Mouse (Mus musculus): ENCODE results near the gene Spata45. TPM values are rescaled to one million over a fixed set of nuclear protein-coding genes. Genes with fewer than 3 reads are reported as not detected.
"Not testable (repeated sequence)": the region's sequence is repeated elsewhere in the genome, so short reads cannot be mapped to it uniquely, and the experiment has no call there.

Gene Spata45
- polyA plus RNA-seq, 1 experiment from 2014 or later: not detected

GRCm38 (mm10) chr1:191030922-191031425 lies 5.5 kb upstream of the Spata45 start:
- 81% methylated on average over 6 of the region's 6 CpGs for WGBS
- H3K27me3 ChIP-seq (ENCODE audit: control insufficient read depth, insufficient read depth, low read length); H3K4me1 ChIP-seq (replicated peaks; ENCODE audit: control insufficient read depth, insufficient read depth, low read length); H3K27ac ChIP-seq; H3K9ac ChIP-seq; ATAC-seq (ENCODE audit: low FRiP score); DNase-seq (ENCODE audit: low spot score); H3K4me2 ChIP-seq (replicated peaks); H3K9me3 ChIP-seq (ENCODE audit: control insufficient read depth, low read length); H3K4me3 ChIP-seq (replicated peaks; ENCODE audit: low read length); H3K36me3 ChIP-seq (replicated peaks; ENCODE audit: control insufficient read depth, insufficient read depth): not testable (repeated sequence)

- Histone ChIP-seq H3K4me3 (replicated peaks; ENCODE audit: low read length) (no peak overlapping the region), H3K27me3 (ENCODE audit: control insufficient read depth, insufficient read depth, low read length) (0 out of 2 replicates have a peak, but pooled peaks cover 4% of the 10 kb centered on the region), H3K27ac (no peak overlapping the region), H3K9me3 (ENCODE audit: control insufficient read depth, low read length) (no peaks in the 10 kb centered on the region), H3K4me1 (replicated peaks; ENCODE audit: control insufficient read depth, insufficient read depth, low read length) (no peaks in the 10 kb centered on the region), H3K36me3 (replicated peaks; ENCODE audit: control insufficient read depth, insufficient read depth) (no peaks in the 10 kb centered on the region), H3K4me2 (replicated peaks) (no peak overlapping the region), H3K9ac (no peak overlapping the region)
- no peak for DNase-seq (ENCODE audit: low spot score)
- ATAC-seq (ENCODE audit: low FRiP score): no peak
- 25% methylated on average over 4 of the region's 4 CpGs for WGBS
Measured at GRCm38 (mm10) chr1:191035649-191036048, 790 bp upstream of the Spata45 start.

DNA sequence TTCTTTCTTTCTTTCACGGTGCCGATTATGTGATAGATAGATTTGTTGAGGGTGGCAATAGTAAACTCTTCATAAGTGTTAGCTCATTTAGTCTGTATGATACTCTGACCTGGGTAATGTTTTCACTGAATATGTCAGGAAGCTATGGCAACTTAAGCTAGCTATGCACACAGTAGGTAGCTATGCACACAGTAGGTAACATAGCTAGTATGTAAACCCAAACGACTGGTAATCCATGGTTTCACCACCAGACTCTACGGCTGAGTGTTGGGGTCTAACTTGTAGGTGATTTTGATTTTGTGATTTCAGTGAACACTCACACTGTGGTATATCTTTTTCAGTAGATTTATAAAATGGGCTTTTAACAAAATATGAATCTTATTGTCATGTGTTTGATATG lies 1.6 kb downstream of the Spata45 start:
- ATAC-seq (ENCODE audit: low FRiP score) (no peak), DNase-seq (ENCODE audit: low spot score) (no peak)
- Histone ChIP-seq H3K27me3 (ENCODE audit: control insufficient read depth, insufficient read depth, low read length) (0 out of 2 replicates have a peak, but pooled peaks cover 4% of the 10 kb centered on the region), H3K27ac (no peak overlapping the region), H3K9me3 (ENCODE audit: control insufficient read depth, low read length) (no peaks in the 10 kb centered on the region), H3K4me2 (replicated peaks) (no peak overlapping the region), H3K4me1 (replicated peaks; ENCODE audit: control insufficient read depth, insufficient read depth, low read length) (no peaks in the 10 kb centered on the region), H3K36me3 (replicated peaks; ENCODE audit: control insufficient read depth, insufficient read depth) (no peaks in the 10 kb centered on the region), H3K4me3 (replicated peaks; ENCODE audit: low read length) (no peak overlapping the region), H3K9ac (no peak overlapping the region)
- WGBS: 90% methylated on average over 4 of the region's 4 CpGs

- H3K9ac ChIP-seq: no peak overlapping the region
- H3K4me2 ChIP-seq (replicated peaks): no peak overlapping the region
- no peaks in the 10 kb centered on the region for H3K9me3 ChIP-seq (ENCODE audit: control insufficient read depth, low read length)
- H3K36me3 ChIP-seq (replicated peaks; ENCODE audit: control insufficient read depth, insufficient read depth): no peaks in the 10 kb centered on the region
- DNase-seq (ENCODE audit: low spot score) (no peak), ATAC-seq (ENCODE audit: low FRiP score) (no peak)
- no peaks in the 10 kb centered on the region for H3K4me1 ChIP-seq (replicated peaks; ENCODE audit: control insufficient read depth, insufficient read depth, low read length)
- H3K27ac ChIP-seq: no peak overlapping the region
- no peak overlapping the region for H3K4me3 ChIP-seq (replicated peaks; ENCODE audit: low read length)
- 0 out of 2 replicates have a peak, but pooled peaks cover 4% of the 10 kb centered on the region for H3K27me3 ChIP-seq (ENCODE audit: control insufficient read depth, insufficient read depth, low read length)
Measured at GRCm38 (mm10) chr1:191041352-191041751, 4.9 kb downstream of the Spata45 start.

- H3K27ac ChIP-seq: no peak overlapping the region
- no peak for ATAC-seq (ENCODE audit: low FRiP score)
- H3K4me1 ChIP-seq (replicated peaks; ENCODE audit: control insufficient read depth, insufficient read depth, low read length): no peaks in the 10 kb centered on the region
- H3K27me3 ChIP-seq (ENCODE audit: control insufficient read depth, insufficient read depth, low read length): 0 out of 2 replicates have a peak, but pooled peaks cover 4% of the 10 kb centered on the region
- H3K9ac ChIP-seq: no peak overlapping the region
- 84% methylated on average over 5 of the region's 5 CpGs for WGBS
- no peaks in the 10 kb centered on the region for H3K9me3 ChIP-seq (ENCODE audit: control insufficient read depth, low read length)
- no peak overlapping the region for H3K4me3 ChIP-seq (replicated peaks; ENCODE audit: low read length)
- H3K36me3 ChIP-seq (replicated peaks; ENCODE audit: control insufficient read depth, insufficient read depth): no peaks in the 10 kb centered on the region
- H3K4me2 ChIP-seq (replicated peaks): no peak overlapping the region
- DNase-seq (ENCODE audit: low spot score): no peak
Measured at GRCm38 (mm10) chr1:191042106-191042505, 5.7 kb downstream of the Spata45 start.

GRCm38 (mm10) chr1:191042688-191043087 lies 6.2 kb downstream of the Spata45 start:
- Histone ChIP-seq H3K27me3 (ENCODE audit: control insufficient read depth, insufficient read depth, low read length) (0 out of 2 replicates have a peak, but pooled peaks cover 4% of the 10 kb centered on the region), H3K9me3 (ENCODE audit: control insufficient read depth, low read length) (no peaks in the 10 kb centered on the region), H3K27ac (no peak overlapping the region), H3K4me3 (replicated peaks; ENCODE audit: low read length) (no peak overlapping the region), H3K4me1 (replicated peaks; ENCODE audit: control insufficient read depth, insufficient read depth, low read length) (no peaks in the 10 kb centered on the region), H3K36me3 (replicated peaks; ENCODE audit: control insufficient read depth, insufficient read depth) (no peaks in the 10 kb centered on the region), H3K9ac (no peak overlapping the region), H3K4me2 (replicated peaks) (no peak overlapping the region)
- ATAC-seq (ENCODE audit: low FRiP score) (no peak), DNase-seq (ENCODE audit: low spot score) (no peak)
- 90% methylated on average over 3 of the region's 3 CpGs for WGBS

- DNase-seq (ENCODE audit: low spot score): no peak
- Histone ChIP-seq H3K36me3 (replicated peaks; ENCODE audit: control insufficient read depth, insufficient read depth) (no peaks in the 10 kb centered on the region), H3K9ac (no peak overlapping the region), H3K4me3 (replicated peaks; ENCODE audit: low read length) (no peak overlapping the region), H3K27me3 (ENCODE audit: control insufficient read depth, insufficient read depth, low read length) (no peaks in the 10 kb centered on the region), H3K4me2 (replicated peaks) (no peak overlapping the region), H3K27ac (no peak overlapping the region), H3K4me1 (replicated peaks; ENCODE audit: control insufficient read depth, insufficient read depth, low read length) (no peaks in the 10 kb centered on the region), H3K9me3 (ENCODE audit: control insufficient read depth, low read length) (no peaks in the 10 kb centered on the region)
- WGBS: 100% methylated on average over 2 of the region's 2 CpGs
- no peak for ATAC-seq (ENCODE audit: low FRiP score)
Measured at GRCm38 (mm10) chr1:191045264-191045663, 8.8 kb downstream of the Spata45 start.

- Histone ChIP-seq H3K36me3 (replicated peaks; ENCODE audit: control insufficient read depth, insufficient read depth) (no peaks in the 10 kb centered on the region), H3K4me2 (replicated peaks) (no peak overlapping the region), H3K9me3 (ENCODE audit: control insufficient read depth, low read length) (no peaks in the 10 kb centered on the region), H3K4me1 (replicated peaks; ENCODE audit: control insufficient read depth, insufficient read depth, low read length) (no peaks in the 10 kb centered on the region), H3K4me3 (replicated peaks; ENCODE audit: low read length) (no peak overlapping the region), H3K27me3 (ENCODE audit: control insufficient read depth, insufficient read depth, low read length) (no peaks in the 10 kb centered on the region), H3K27ac (no peak overlapping the region), H3K9ac (no peak overlapping the region)
- no peak for ATAC-seq (ENCODE audit: low FRiP score)
- 73% methylated on average over 7 of the region's 7 CpGs for WGBS
- DNase-seq (ENCODE audit: low spot score): no peak
Measured at GRCm38 (mm10) chr1:191046231-191046824, 9.9 kb downstream of the Spata45 start.

- DNase-seq (ENCODE audit: low spot score): no peak
- H3K4me2 ChIP-seq (replicated peaks): no peak overlapping the region
- no peak overlapping the region for H3K9ac ChIP-seq
- H3K27me3 ChIP-seq (ENCODE audit: control insufficient read depth, insufficient read depth, low read length): no peaks in the 10 kb centered on the region
- WGBS: 90% methylated on average over 3 of the region's 3 CpGs
- no peaks in the 10 kb centered on the region for H3K36me3 ChIP-seq (replicated peaks; ENCODE audit: control insufficient read depth, insufficient read depth)
- H3K9me3 ChIP-seq (ENCODE audit: control insufficient read depth, low read length): no peaks in the 10 kb centered on the region
- H3K27ac ChIP-seq: no peak overlapping the region
- H3K4me1 ChIP-seq (replicated peaks; ENCODE audit: control insufficient read depth, insufficient read depth, low read length): no peaks in the 10 kb centered on the region
- no peak overlapping the region for H3K4me3 ChIP-seq (replicated peaks; ENCODE audit: low read length)
- no peak for ATAC-seq (ENCODE audit: low FRiP score)
Measured at GRCm38 (mm10) chr1:191053555-191053954, 17.1 kb downstream of the Spata45 start.
